Mouse (Mus musculus): ENCODE measurements around the gene Spesp1. TPM values are rescaled to one million over a fixed set of nuclear protein-coding genes. Genes with fewer than 3 reads are reported as not detected.

The Spesp1 gene
- polyA plus RNA-seq, 1 experiment from 2014 or later: not detected

DNA sequence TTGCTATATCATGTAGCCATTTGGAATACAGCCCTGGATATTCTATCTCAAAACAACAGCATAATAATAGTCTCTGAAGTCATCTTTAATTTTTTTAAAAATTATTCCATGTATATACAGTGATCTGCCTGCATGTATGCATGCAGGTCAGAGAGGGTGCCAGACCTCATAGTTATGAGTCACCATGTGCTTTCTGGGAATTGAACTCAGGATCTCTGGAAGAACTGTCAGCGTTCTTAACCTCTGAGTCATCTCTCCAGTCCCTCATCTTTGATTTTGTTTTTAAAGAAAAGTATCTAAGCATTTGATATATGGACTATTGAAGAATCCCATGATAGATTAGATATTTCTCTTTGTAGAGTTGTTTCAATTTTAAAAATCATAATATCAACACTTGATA is 12.8 kb downstream of the Spesp1 start:
- peaks cover 3% of the 10 kb centered on the region; the same call in 1 of the 2 replicates for H3K4me1 ChIP-seq
- 91% methylated on average over 1 of the region's 1 CpGs for WGBS

DNA sequence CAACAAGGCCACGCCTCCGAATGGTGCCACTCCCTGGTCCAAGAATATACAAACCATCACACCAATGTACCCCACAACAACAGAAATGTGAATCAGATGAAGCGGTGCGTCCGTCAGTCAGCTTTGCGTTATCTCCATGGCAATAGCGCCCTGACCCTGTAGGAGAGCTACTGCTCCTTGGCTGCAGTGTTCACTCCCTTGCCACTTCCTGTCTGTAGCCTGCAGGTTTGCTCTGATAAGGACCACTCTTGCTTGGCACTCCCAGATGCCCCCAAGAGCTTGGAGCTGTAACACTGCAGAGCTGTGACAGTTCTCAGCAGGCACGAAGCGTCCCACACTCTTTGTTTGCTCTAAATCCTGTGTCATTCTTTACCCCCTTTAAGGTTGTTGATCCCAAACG is 16.7 kb downstream of the Spesp1 start:
- DNase-seq (ENCODE audit: low spot score): no peak
- no peak overlapping the region for H3K27ac ChIP-seq (replicated peaks)
- H3K27me3 ChIP-seq (replicated peaks; ENCODE audit: low read depth, poor library complexity, severe bottlenecking): no peaks in the 10 kb centered on the region
- no peaks in the 10 kb centered on the region for H3K36me3 ChIP-seq (replicated peaks)
- WGBS: 89% methylated on average over 10 of the region's 10 CpGs
- no peak overlapping the region for H3K4me3 ChIP-seq
- no peaks in the 10 kb centered on the region for H3K9me3 ChIP-seq
- H3K4me1 ChIP-seq: peaks cover 1% of the 10 kb centered on the region; the same call in 1 of the 2 replicates

More for the DNA sequence above, 12.8 kb downstream of the Spesp1 start:
- H3K27ac ChIP-seq (replicated peaks): no peak overlapping the region
- H3K27me3 ChIP-seq (replicated peaks; ENCODE audit: low read depth, poor library complexity, severe bottlenecking): no peaks in the 10 kb centered on the region
- H3K9me3 ChIP-seq: no peaks in the 10 kb centered on the region
- no peak for DNase-seq (ENCODE audit: low spot score)
- H3K4me3 ChIP-seq: no peak overlapping the region
- no peaks in the 10 kb centered on the region for H3K36me3 ChIP-seq (replicated peaks)

DNA sequence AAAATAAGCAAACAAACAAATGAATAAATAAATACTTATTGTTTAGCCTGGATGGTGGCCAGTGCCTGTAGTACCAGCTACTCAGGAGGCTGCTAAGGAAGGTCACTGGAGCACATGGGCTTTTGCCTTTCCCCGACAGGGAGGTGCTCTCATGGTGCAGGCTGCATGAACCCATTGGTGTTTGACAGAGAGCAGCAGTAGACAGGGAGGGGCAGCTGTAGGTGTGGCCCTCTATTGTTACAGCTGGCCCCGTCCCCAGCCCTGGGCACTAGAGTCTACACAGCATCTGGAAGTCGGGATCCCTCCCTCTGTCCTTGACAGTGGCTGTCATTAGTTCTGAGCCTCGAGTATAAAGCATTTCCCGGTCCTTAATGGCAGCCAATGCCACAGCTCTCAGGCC is 18.4 kb downstream of the Spesp1 start:
- Histone ChIP-seq H3K27ac (replicated peaks) (no peak overlapping the region), H3K4me1 (peaks cover 2% of the 10 kb centered on the region; the same call in 1 of the 2 replicates), H3K36me3 (replicated peaks) (no peaks in the 10 kb centered on the region), H3K4me3 (no peak overlapping the region), H3K27me3 (replicated peaks; ENCODE audit: low read depth, poor library complexity, severe bottlenecking) (no peaks in the 10 kb centered on the region), H3K9me3 (peaks cover 4% of the 10 kb centered on the region; the same call in 1 of the 2 replicates)
- no peak for DNase-seq (ENCODE audit: low spot score)
- WGBS: 57% methylated on average over 5 of the region's 5 CpGs

DNA sequence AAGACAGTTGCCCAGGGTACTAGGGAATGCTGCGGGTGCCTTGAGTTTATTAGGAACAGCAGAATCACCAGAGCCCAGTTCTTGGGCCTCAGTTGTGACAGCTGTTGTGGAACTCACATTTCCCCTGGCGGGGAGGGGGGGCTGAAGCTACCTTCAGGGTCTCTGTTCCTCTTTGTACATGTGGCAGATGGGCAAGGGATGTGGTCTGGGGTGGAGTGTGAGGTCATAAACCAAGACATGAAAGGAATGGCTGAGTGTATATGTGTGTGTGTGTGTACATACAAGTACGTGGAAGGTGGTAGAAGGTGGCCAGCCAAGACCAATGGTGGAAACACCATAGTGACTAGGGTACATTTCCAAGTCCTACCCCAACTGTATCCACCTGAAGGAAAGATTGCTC is 20.6 kb downstream of the Spesp1 start:
- Histone ChIP-seq H3K36me3 (replicated peaks) (no peaks in the 10 kb centered on the region), H3K4me1 (peaks cover 5% of the 10 kb centered on the region), H3K4me3 (no peak overlapping the region), H3K9me3 (peaks cover 4% of the 10 kb centered on the region; the same call in 1 of the 2 replicates), H3K27ac (replicated peaks) (no peak overlapping the region), H3K27me3 (replicated peaks; ENCODE audit: low read depth, poor library complexity, severe bottlenecking) (no peaks in the 10 kb centered on the region)
- WGBS: 82% methylated on average over 3 of the region's 3 CpGs
- DNase-seq (ENCODE audit: low spot score): no peak

DNA sequence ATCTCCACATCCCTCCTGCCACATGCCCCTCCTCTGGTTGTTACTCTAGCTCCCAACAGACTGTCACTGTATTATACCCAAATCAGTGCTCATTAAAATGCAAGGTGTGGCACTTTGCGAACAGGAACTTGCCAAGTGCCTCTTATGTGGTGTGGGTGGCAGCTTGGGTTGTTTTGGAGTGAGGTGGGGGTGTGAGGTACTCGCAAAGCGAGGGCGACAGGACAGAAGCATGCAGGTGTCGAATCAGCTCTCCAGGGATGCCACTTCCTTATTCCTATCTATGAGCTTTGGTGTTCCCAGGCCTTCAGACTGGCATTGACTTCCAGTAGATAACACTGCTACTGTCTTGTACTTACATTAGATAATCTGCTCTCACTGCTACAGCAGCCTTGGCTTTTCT is 21.0 kb downstream of the Spesp1 start:
- 88% methylated on average over 5 of the region's 5 CpGs for WGBS
- Histone ChIP-seq H3K9me3 (peaks cover 4% of the 10 kb centered on the region; the same call in 1 of the 2 replicates), H3K27me3 (replicated peaks; ENCODE audit: low read depth, poor library complexity, severe bottlenecking) (no peaks in the 10 kb centered on the region)

DNA sequence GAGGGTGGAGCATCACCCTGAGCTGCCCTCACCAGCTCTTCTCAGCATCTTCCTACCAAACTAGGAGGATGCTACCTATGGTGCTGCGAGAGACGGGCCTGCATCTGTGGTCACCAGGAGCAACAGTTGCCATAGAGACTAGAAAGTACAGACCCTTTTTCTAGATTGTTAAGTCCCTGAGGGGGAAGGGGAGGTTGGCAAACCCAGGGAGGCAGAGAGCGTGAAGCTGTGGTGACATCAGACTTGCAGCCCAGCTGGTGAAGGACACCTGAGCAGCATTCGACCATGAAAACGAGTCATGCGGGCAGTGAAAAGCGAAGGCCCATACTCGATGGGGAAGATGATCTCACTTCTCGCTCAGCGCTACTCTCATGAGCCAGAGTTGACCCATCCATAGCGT is 24.0 kb downstream of the Spesp1 start:
- Histone ChIP-seq H3K27ac (replicated peaks) (no peak overlapping the region), H3K9me3 (peaks cover 4% of the 10 kb centered on the region; the same call in 1 of the 2 replicates), H3K36me3 (replicated peaks) (no peaks in the 10 kb centered on the region), H3K4me1 (peaks cover 15% of the 10 kb centered on the region), H3K4me3 (no peak overlapping the region), H3K27me3 (replicated peaks; ENCODE audit: low read depth, poor library complexity, severe bottlenecking) (no peaks in the 10 kb centered on the region)
- DNase-seq (ENCODE audit: low spot score): no peak
- 94% methylated on average over 11 of the region's 11 CpGs for WGBS

More for the DNA sequence above, 21.0 kb downstream of the Spesp1 start:
- Histone ChIP-seq H3K4me1 (peaks cover 9% of the 10 kb centered on the region), H3K36me3 (replicated peaks) (no peaks in the 10 kb centered on the region), H3K4me3 (no peak overlapping the region), H3K27ac (replicated peaks) (no peak overlapping the region)
- no peak for DNase-seq (ENCODE audit: low spot score)

DNA sequence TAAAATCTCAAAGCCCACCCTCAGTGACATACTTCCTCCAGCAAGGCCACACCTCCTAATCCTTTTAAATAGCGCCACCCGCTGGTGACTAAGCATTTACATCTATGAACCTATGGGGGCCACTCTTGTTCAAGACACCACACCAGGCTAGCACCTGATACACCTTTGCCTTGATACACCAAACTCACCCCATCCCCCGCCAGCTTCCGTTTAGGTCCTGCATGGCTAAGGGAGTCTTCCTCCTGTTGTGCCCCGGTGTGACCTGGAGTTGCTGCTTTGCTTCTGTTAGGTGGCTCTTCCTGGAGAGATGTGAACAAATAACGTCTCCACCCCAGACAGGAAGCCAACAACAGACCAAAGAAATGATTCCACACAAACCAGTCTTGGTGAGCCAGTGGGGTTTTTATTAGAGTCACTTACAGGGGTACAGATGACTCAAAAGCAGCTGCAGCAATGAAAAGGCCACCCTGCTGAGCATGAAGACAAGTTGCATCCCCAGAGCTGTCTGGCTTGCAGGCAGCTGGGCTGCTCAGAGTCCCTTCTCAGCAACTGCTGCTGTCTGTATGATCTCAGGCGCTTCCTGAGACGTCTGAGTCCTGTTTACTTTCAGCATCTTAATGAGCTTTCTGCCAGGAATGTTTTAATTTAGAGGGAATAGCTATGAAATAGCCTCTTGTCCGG is 26.0 kb downstream of the Spesp1 start:
- H3K27ac ChIP-seq (replicated peaks): 0 out of 2 replicates have a peak overlapping the region, but pooled peaks have one; percentile 14
- H3K36me3 ChIP-seq (replicated peaks): no peaks in the 10 kb centered on the region
- peaks cover 4% of the 10 kb centered on the region; the same call in 1 of the 2 replicates for H3K9me3 ChIP-seq
- WGBS: 66% methylated on average over 9 of the region's 9 CpGs
- no peaks in the 10 kb centered on the region for H3K27me3 ChIP-seq (replicated peaks; ENCODE audit: low read depth, poor library complexity, severe bottlenecking)
- peaks cover 15% of the 10 kb centered on the region for H3K4me1 ChIP-seq
- no peak for DNase-seq (ENCODE audit: low spot score)
- no peak overlapping the region for H3K4me3 ChIP-seq

DNA sequence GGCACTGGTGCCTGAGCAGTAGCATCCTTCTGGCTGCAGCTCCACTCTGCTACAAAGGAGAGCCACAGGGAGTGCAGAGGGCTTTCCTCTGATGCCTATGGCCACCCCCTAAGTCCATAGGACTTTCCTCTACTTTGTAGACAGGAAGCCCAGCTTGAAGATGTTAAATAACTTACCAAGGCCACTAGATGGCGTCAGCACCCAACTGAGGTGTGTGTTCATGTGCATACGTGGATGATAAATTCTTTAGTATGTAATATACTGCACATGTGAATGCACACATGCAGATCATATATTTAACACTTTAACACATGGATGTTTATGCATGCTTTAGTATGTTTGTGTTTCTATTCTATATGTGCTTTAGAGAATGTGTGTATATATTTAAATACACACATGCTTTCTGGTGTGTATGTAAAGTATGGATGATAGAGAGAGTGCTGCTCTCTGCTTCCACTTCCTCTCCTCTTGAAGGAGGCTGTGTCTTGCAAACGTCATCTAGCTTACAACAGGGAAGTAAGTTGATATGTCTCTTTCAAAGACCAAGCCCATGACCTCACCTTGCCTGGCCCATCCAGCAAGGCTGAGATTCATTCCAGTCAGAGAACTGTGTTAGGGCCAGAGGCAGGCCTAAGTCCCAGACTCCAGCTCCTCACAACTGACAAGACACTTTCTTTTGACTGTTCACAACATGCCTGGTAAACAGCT is 28.1 kb downstream of the Spesp1 start:
- WGBS: 14% methylated on average over 3 of the region's 3 CpGs
- H3K9me3 ChIP-seq: no peaks in the 10 kb centered on the region; the same call in 1 of the 2 replicates
- no peak for DNase-seq (ENCODE audit: low spot score)

DNA sequence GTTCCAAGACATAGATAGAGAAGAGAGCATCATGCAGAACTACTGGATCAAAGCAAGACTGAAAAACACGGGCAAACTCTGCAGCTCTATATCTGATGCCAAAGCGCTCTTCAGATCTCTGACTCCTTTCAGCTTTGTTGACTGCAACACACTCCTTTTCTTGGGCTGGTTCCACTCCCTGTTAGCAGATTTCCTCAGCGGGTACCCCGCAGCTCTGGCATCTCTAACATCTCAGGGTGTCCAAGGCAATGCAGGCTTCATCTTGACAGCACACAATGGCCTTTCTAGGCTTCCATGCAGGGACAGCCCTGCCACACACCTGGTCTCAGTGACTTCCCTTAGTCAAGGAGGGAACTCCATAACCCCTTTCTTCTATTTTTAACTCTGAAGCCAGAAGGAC is 31.7 kb downstream of the Spesp1 start:
- Histone ChIP-seq H3K9me3 (peaks cover 3% of the 10 kb centered on the region; the same call in 1 of the 2 replicates), H3K4me1 (peaks cover 7% of the 10 kb centered on the region; the same call in 1 of the 2 replicates), H3K27me3 (replicated peaks; ENCODE audit: low read depth, poor library complexity, severe bottlenecking) (peaks cover 9% of the 10 kb centered on the region), H3K36me3 (replicated peaks) (no peaks in the 10 kb centered on the region), H3K27ac (replicated peaks) (no peak overlapping the region), H3K4me3 (no peak overlapping the region)
- WGBS: 88% methylated on average over 4 of the region's 4 CpGs
- DNase-seq (ENCODE audit: low spot score): no peak

More for the DNA sequence above, 28.1 kb downstream of the Spesp1 start:
- Histone ChIP-seq H3K4me3 (no peak overlapping the region), H3K36me3 (replicated peaks) (no peaks in the 10 kb centered on the region), H3K4me1 (peaks cover 13% of the 10 kb centered on the region), H3K27ac (replicated peaks) (no peak overlapping the region), H3K27me3 (replicated peaks; ENCODE audit: low read depth, poor library complexity, severe bottlenecking) (no peaks in the 10 kb centered on the region)

DNA sequence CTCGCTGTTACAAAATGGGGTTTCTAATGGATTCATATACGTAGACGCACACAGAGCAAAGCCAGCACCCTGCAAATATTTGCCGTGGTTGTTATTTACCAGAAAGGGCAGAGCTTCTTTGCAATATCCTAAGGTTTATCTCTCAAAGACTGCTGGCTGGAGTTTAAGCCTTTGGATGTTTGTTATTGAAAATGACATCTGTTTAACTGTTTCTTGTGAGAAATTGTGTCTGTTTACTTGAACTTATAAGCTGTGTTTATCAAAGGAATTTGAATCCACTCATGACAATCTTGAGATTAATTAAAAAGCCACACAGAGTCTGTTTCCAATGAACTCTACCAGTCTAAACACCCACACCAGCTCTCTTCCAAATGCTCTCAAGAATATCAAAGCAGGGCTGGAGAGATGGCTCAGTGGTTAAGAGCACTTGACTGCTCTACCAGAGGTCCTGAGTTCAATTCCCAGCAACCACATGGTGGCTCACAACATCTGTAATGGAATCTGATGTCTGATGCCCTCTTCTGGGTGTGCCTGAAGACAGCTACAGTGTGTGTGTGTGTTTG is 35.5 kb downstream of the Spesp1 start:
- WGBS: 84% methylated on average over 4 of the region's 4 CpGs
- no peak overlapping the region for H3K27ac ChIP-seq (replicated peaks)
- H3K4me1 ChIP-seq: peaks cover 8% of the 10 kb centered on the region
- H3K9me3 ChIP-seq: peaks cover 3% of the 10 kb centered on the region; the same call in 1 of the 2 replicates
- H3K4me3 ChIP-seq: no peak overlapping the region
- peaks cover 20% of the 10 kb centered on the region for H3K27me3 ChIP-seq (replicated peaks; ENCODE audit: low read depth, poor library complexity, severe bottlenecking)
- H3K36me3 ChIP-seq (replicated peaks): no peaks in the 10 kb centered on the region
- no peak for DNase-seq (ENCODE audit: low spot score)

DNA sequence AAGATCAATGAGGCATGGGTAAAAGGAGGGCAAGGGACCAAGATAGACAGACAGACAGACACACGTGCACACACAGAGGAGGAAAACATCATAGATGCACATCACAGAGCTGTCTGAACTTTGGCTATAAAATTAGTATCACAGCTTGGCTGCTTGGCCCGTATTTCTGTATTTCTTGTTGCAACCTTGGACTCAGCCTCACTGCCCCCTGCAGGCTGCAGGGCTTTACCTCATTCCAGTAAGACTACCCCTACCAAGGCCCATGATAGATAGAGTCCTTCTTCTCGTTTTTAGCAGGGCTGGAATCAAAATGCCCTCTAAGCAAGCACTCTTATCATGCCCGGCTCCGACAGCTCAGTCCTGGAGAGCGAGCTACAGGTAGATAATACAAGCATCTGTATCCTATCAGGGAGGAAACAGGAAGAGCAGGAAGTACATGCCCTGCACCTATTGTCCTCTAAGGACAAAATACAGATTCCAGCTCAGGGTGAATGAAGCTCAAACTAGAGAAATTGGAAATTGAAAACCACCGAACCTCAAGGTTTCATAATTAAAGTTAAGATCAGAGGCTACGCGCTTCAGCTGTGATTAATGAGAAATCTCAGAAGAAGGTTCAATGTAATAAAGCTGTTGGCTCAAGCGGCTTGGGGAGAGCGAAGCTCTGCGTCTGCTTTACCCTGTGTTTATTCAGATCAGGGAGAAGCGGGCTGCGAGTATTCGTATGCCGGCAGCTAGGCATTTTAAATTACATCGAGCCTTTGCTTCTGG is 36.2 kb downstream of the Spesp1 start:
- H3K27me3 ChIP-seq (replicated peaks; ENCODE audit: low read depth, poor library complexity, severe bottlenecking): peaks cover 20% of the 10 kb centered on the region
- WGBS: 73% methylated on average over 17 of the region's 17 CpGs
- H3K27ac ChIP-seq (replicated peaks): no peak overlapping the region
- peaks cover 3% of the 10 kb centered on the region; the same call in 1 of the 2 replicates for H3K9me3 ChIP-seq
- peaks cover 8% of the 10 kb centered on the region for H3K4me1 ChIP-seq
- no peak for DNase-seq (ENCODE audit: low spot score)
- H3K36me3 ChIP-seq (replicated peaks): no peaks in the 10 kb centered on the region
- no peak overlapping the region for H3K4me3 ChIP-seq

DNA sequence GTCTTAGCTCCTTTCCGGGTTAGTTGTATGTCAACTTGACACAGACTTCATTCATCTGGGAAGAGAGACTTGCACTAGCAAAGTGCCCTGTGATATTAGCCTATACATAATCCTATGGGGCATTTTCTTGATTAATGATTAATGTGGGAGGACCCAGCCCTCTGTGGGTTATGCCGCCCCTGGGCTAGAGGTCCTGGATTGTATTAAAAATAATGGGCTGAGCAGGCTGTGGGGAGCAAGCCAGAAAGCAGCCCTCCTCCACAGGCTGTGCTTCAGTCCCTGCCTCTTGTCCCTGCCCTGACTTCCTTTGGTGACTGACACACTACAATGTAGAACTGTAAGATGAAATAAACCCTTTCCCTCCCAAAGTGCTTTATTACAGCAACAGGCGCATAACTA is 37.4 kb downstream of the Spesp1 start:
- 43% methylated on average over 3 of the region's 3 CpGs for WGBS
- Histone ChIP-seq H3K4me1 (peaks cover 13% of the 10 kb centered on the region), H3K27ac (replicated peaks) (no peak overlapping the region), H3K4me3 (no peak overlapping the region), H3K27me3 (replicated peaks; ENCODE audit: low read depth, poor library complexity, severe bottlenecking) (peaks cover 20% of the 10 kb centered on the region), H3K36me3 (replicated peaks) (no peaks in the 10 kb centered on the region), H3K9me3 (peaks cover 3% of the 10 kb centered on the region; the same call in 1 of the 2 replicates)
- DNase-seq (ENCODE audit: low spot score): no peak

Data from embryonic facial prominence, embryonic 10.5 days (tissue).